Mouse (Mus musculus) liver, embryonic 11.5 days (tissue): ENCODE results near the gene Slc27a4. TPM values are rescaled to one million over a fixed set of nuclear protein-coding genes. Genes with fewer than 3 reads are reported as not detected.

Experiments
- ATAC-seq: fragments of 200-750 bp; cut with Nextera tagmentation; replicated peaks from 2 replicates; pipeline ENCODE4 v1.8.0; 2017; ENCODE audit warnings: moderate number of reproducible peaks, mild to moderate bottlenecking, moderate TSS enrichment, moderate library complexity; ENCODE audit not compliant: low FRiP score
- DNase-seq: peaks from one replicate; pipeline ENCODE4 v3.0.0-alpha.2; 2017; ENCODE audit warnings: low spot score
- H3K27ac ChIP-seq: fragments of 300-500 bp; sonication (generic); 2 replicates; pipeline ENCODE4 v1.5.1; 2014; ENCODE audit warnings: mild to moderate bottlenecking, low read depth, low read length, control low read depth
- H3K27me3 ChIP-seq: fragments of 300-500 bp; sonication (generic); replicated peaks from 2 replicates; pipeline ENCODE4 v1.6.1; 2014; ENCODE audit warnings: low read length, mixed read lengths; ENCODE audit not compliant: control insufficient read depth, insufficient read depth
- H3K36me3 ChIP-seq: fragments of 300-500 bp; sonication (generic); 2 replicates; pipeline ENCODE4 v1.6.1; 2014; ENCODE audit warnings: mild to moderate bottlenecking, low read length, moderate library complexity, mixed read lengths; ENCODE audit not compliant: control insufficient read depth, insufficient read depth
- H3K4me1 ChIP-seq: fragments of 300-500 bp; sonication (generic); replicated peaks from 2 replicates; pipeline ENCODE4 v1.6.1; 2014; ENCODE audit warnings: low read length, mixed read lengths; ENCODE audit not compliant: control insufficient read depth, insufficient read depth
- H3K4me2 ChIP-seq: fragments of 300-500 bp; sonication (generic); 2 replicates; pipeline ENCODE4 v1.6.1; 2014; ENCODE audit warnings: mild to moderate bottlenecking, control low read depth, moderate library complexity
- H3K4me3 ChIP-seq: fragments of 300-500 bp; sonication (generic); 2 replicates; pipeline ENCODE4 v1.5.1; 2014; ENCODE audit warnings: low read depth, low read length, control low read depth
- H3K9ac ChIP-seq: fragments of 300-500 bp; sonication (generic); 2 replicates; pipeline ENCODE4 v1.6.1; 2014; ENCODE audit warnings: low read depth, low read length, control low read depth
- H3K9me3 ChIP-seq: fragments of 300-500 bp; sonication (generic); 2 replicates; pipeline ENCODE4 v1.6.1; 2016; ENCODE audit warnings: low read length, inconsistent platforms, mixed read lengths; ENCODE audit not compliant: control insufficient read depth
- WGBS: fragments of 180-500 bp; shearing (Covaris S2); extraction: QIAGEN DNeasy Blood & Tissue Kit; methylation state at CpG from one replicate; pipeline ENCODE4 v1.1.7; 2014; 5-methylcytosine and 5-hydroxymethylcytosine counted together
- polyA plus RNA-seq: library from polyadenylated mRNA; unstranded; fragments of >200 nt; fragmentation: Nextera tagmentation; extraction: Ambion mirVana; gene quantifications from 2 replicates; pipeline ENCODE4 v1.2.1, GENCODE M21; 2014

The Slc27a4 gene
- polyA plus RNA-seq, 1 experiment from 2014 or later = 5.2 TPM

- Histone ChIP-seq H3K27me3 (no peaks in the 10 kb centered on the region), H3K4me1 (peaks cover 11% of the 10 kb centered on the region), H3K27ac (no peak overlapping the region), H3K36me3 (0 out of 2 replicates have a peak, but pooled peaks cover 2% of the 10 kb centered on the region), H3K9me3 (no peaks in the 10 kb centered on the region), H3K9ac (no peak overlapping the region), H3K4me2 (no peak overlapping the region), H3K4me3 (no peak overlapping the region)
- 72% methylated on average over 11 of the region's 11 CpGs for WGBS
- DNase-seq (no peak), ATAC-seq (no peak)
These were observed 13.4 kb downstream of the Slc27a4 start for GRCm38 (mm10) chr2:29815678-29816371.

GRCm38 (mm10) chr2:29817426-29818232 is 15.2 kb downstream of the Slc27a4 start:
- ATAC-seq (peak; percentile 47), DNase-seq (peak; percentile 81)
- Histone ChIP-seq H3K36me3 (0 out of 2 replicates have a peak, but pooled peaks cover 2% of the 10 kb centered on the region), H3K9ac (no peak overlapping the region), H3K27ac (no peak overlapping the region), H3K4me2 (no peak overlapping the region), H3K27me3 (no peaks in the 10 kb centered on the region), H3K9me3 (no peaks in the 10 kb centered on the region), H3K4me1 (peaks cover 13% of the 10 kb centered on the region), H3K4me3 (no peak overlapping the region)
- 37% methylated on average over 8 of the region's 8 CpGs for WGBS

- H3K36me3 ChIP-seq = no peaks in the 10 kb centered on the region
- no peak for ATAC-seq
- DNase-seq = no peak
- WGBS = 32% methylated on average over 2 of the region's 2 CpGs
- no peak overlapping the region for H3K4me3 ChIP-seq
- no peaks in the 10 kb centered on the region for H3K27me3 ChIP-seq
- H3K9me3 ChIP-seq = no peaks in the 10 kb centered on the region
- peaks cover 13% of the 10 kb centered on the region for H3K4me1 ChIP-seq
- peak overlapping the region; percentile 88; the same call in 1 of the 2 replicates for H3K27ac ChIP-seq
- H3K4me2 ChIP-seq = peak overlapping the region; percentile 95
- no peak overlapping the region for H3K9ac ChIP-seq
These were observed 16.9 kb downstream of the Slc27a4 start for GRCm38 (mm10) chr2:29819363-29819762.

DNA sequence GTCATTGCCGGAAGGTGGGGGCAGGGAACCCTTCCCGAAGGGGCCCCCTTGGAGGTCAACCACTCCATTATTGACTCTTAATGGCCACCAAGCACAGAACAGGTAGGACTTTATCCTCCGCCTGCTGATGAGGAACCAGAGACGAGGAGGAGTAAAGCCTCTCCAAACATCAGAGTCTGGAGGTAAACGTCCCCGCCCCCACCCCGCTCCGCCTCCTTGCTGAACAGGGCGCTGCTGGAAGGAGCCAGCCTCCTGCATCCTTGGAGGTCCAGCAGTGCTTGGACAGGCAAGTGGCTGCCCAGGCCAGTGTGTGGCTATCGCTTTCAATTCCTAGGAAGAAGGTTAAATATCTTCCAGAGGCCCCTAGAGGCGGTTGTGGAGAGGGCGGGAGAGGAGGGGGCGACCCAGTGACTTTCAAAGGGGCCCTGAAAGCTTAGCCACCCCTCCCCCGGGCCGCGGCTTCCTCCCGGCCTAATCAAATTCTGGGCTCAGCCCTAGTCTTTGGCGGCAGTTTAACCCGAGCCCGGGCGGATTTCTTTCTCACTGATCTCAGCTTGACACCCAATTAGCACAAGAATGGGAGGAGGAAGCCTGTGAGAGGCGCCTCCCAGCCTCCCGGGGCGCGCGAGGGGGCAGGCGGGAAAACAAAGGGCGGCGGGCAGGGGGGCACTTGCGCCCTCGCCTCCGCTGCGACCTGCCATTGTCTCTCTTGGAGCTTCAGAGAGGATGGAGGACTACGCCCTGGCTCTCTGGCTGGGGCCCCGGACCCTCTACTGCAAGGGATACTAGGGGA is 17.8 kb downstream of the Slc27a4 start, which contains the start of gene Urm1:
Urm1 (plus strand) TSS at position 51 of the 793 bp plus-strand sequence.
- Histone ChIP-seq H3K27me3 (no peaks in the 10 kb centered on the region), H3K27ac (peak within 1 kb of the TSS; percentile 88), H3K4me1 (peaks cover 13% of the 10 kb centered on the region), H3K4me3 (peak within 1 kb of the TSS; percentile 52), H3K4me2 (peak within 1 kb of the TSS; percentile 95), H3K36me3 (no peaks in the 10 kb centered on the region), H3K9me3 (no peaks in the 10 kb centered on the region), H3K9ac (peak within 1 kb of the TSS; percentile 72)
- peak; percentile 72 for ATAC-seq
- DNase-seq = peak; percentile 81
- WGBS = 2% methylated on average over 35 of the region's 35 CpGs

DNA sequence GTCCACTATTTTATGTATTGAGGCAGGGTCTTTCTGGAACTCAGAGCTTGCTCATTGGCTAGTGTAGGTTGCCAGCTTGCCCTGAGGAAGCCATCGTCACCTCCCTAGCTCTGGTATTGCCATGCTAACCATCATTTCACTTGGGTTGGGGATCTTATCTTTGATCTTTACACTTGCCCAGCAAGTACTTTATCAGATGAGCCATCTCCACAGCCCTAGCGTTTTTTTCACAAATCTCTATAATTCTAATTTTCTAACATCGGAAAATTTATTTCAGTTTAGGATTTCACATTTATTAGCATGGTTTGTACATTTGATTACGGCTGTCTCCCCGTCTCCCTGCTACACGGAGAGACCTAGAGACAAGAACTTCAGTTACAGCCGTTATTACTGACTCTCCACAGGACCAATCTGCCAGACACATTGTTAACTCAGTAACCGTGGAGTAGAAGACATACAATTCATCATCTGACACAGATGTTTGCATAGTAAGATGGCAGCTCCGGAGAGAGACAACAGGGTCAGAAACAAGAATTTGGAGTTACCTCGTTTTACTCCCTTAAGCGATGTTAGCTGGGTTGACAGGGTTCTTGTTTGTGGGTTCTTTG is 24.0 kb downstream of the Slc27a4 start:
- Histone ChIP-seq H3K4me2 (peak overlapping the region; percentile 83), H3K9ac (peak overlapping the region; percentile 84), H3K36me3 (no peaks in the 10 kb centered on the region), H3K27me3 (no peaks in the 10 kb centered on the region), H3K4me1 (peaks cover 15% of the 10 kb centered on the region), H3K27ac (peak overlapping the region; percentile 89), H3K4me3 (peak overlapping the region; percentile 97), H3K9me3 (no peaks in the 10 kb centered on the region)
- DNase-seq (no peak), ATAC-seq (peak; percentile 20)
- 12% methylated on average over 11 of the region's 11 CpGs for WGBS

GRCm38 (mm10) chr2:29826926-29827708 is 24.7 kb downstream of the Slc27a4 start:
- H3K9ac ChIP-seq = peak overlapping the region; percentile 84
- ATAC-seq (peak; percentile 98), DNase-seq (peak; percentile 95)
- H3K36me3 ChIP-seq = no peaks in the 10 kb centered on the region
- no peaks in the 10 kb centered on the region for H3K9me3 ChIP-seq
- peak overlapping the region; percentile 89 for H3K27ac ChIP-seq
- no peaks in the 10 kb centered on the region for H3K27me3 ChIP-seq
- WGBS = under 1% methylated on average over 48 of the region's 48 CpGs
- H3K4me3 ChIP-seq = peak overlapping the region; percentile 97
- H3K4me1 ChIP-seq = peaks cover 15% of the 10 kb centered on the region
- peak overlapping the region; percentile 83 for H3K4me2 ChIP-seq

- WGBS = 2% methylated on average over 12 of the region's 12 CpGs
- DNase-seq = no peak
- Histone ChIP-seq H3K9ac (peak overlapping the region; percentile 84), H3K4me2 (peak overlapping the region; percentile 73), H3K27ac (peak overlapping the region; percentile 49; the same call in 1 of the 2 replicates), H3K4me3 (peak overlapping the region; percentile 97), H3K27me3 (no peaks in the 10 kb centered on the region), H3K9me3 (no peaks in the 10 kb centered on the region), H3K4me1 (peaks cover 15% of the 10 kb centered on the region), H3K36me3 (no peaks in the 10 kb centered on the region)
- no peak for ATAC-seq
These were observed 25.2 kb downstream of the Slc27a4 start for GRCm38 (mm10) chr2:29827709-29828024.
